Mouse (Mus musculus) limb, embryonic 13.5 days (tissue): ENCODE results near the gene Gria4. TPM values are rescaled to one million over a fixed set of nuclear protein-coding genes. Genes with fewer than 3 reads are reported as not detected.
"Not testable (repeated sequence)": the region's sequence is repeated elsewhere in the genome, so short reads cannot be mapped to it uniquely, and the experiment has no call there.

Experiments
- ATAC-seq: fragments of 200-750 bp; cut with Nextera tagmentation; 2 replicates; pipeline ENCODE4 v1.8.0; 2017; ENCODE audit warnings: low read depth, moderate number of reproducible peaks, moderate TSS enrichment; ENCODE audit not compliant: low FRiP score
- H3K27ac ChIP-seq: fragments of 300-500 bp; sonication (generic); 2 replicates; pipeline ENCODE4 v1.5.1; 2015; ENCODE audit warnings: inconsistent platforms, mild to moderate bottlenecking, moderate library complexity
- H3K27me3 ChIP-seq: fragments of 300-500 bp; sonication (generic); 2 replicates; pipeline ENCODE4 v1.6.1; 2015; ENCODE audit warnings: mild to moderate bottlenecking, inconsistent platforms
- H3K36me3 ChIP-seq: fragments of 300-500 bp; sonication (generic); 2 replicates; pipeline ENCODE4 v1.6.1; 2015; ENCODE audit warnings: inconsistent platforms, mild to moderate bottlenecking, moderate library complexity
- H3K4me1 ChIP-seq: fragments of 300-500 bp; sonication (generic); 2 replicates; pipeline ENCODE4 v1.6.1; 2015; ENCODE audit warnings: inconsistent platforms
- H3K4me2 ChIP-seq: fragments of 300-500 bp; sonication (generic); replicated peaks from 2 replicates; pipeline ENCODE4 v1.6.1; 2015; ENCODE audit warnings: inconsistent platforms, mild to moderate bottlenecking, moderate library complexity
- H3K4me3 ChIP-seq: fragments of 300-500 bp; sonication (generic); 2 replicates; pipeline ENCODE4 v1.5.1; 2015; ENCODE audit warnings: moderate library complexity, mild to moderate bottlenecking, inconsistent platforms
- H3K9ac ChIP-seq: fragments of 300-500 bp; sonication (generic); 2 replicates; pipeline ENCODE4 v1.6.1; 2015; ENCODE audit warnings: mild to moderate bottlenecking, inconsistent platforms
- H3K9me3 ChIP-seq: fragments of 300-500 bp; sonication (generic); 2 replicates; pipeline ENCODE4 v1.6.1; 2016; ENCODE audit warnings: inconsistent platforms
- WGBS: fragments of 180-500 bp; shearing (Covaris S2); methylation state at CpG from one replicate; pipeline ENCODE4 v1.1.7; 2015; 5-methylcytosine and 5-hydroxymethylcytosine counted together
- polyA plus RNA-seq: library from polyadenylated mRNA; unstranded; fragments of >200 nt; fragmentation: Nextera tagmentation; extraction: Ambion mirVana; gene quantifications from 2 replicates; pipeline ENCODE4 v1.2.1, GENCODE M21; 2015

The Gria4 gene
- 1.7 and 1.8 TPM in 2 replicates for polyA plus RNA-seq

- Histone ChIP-seq H3K4me1 (0 out of 2 replicates have a peak, but pooled peaks cover 4% of the 10 kb centered on the region), H3K4me2 (peak within 1 kb of the TSS; percentile 93), H3K27me3 (peaks cover 8% of the 10 kb centered on the region), H3K9me3 (no peaks in the 10 kb centered on the region), H3K4me3 (peak within 1 kb of the TSS; percentile 63), H3K36me3 (no peaks in the 10 kb centered on the region), H3K27ac (no peak within 1 kb of the TSS), H3K9ac (peak within 1 kb of the TSS; percentile 63)
- peak; percentile 96 for ATAC-seq
- under 1% methylated on average over 45 of the region's 46 CpGs for WGBS
Measured at GRCm38 (mm10) chr9:4795544-4796288, at the start of gene Gria4. Gene Gria4, minus strand, starts transcription at chr9:4796234.

- H3K9ac ChIP-seq, H3K27ac ChIP-seq, H3K27me3 ChIP-seq, H3K4me3 ChIP-seq, H3K4me2 ChIP-seq, ATAC-seq, H3K36me3 ChIP-seq, H3K4me1 ChIP-seq: not testable (repeated sequence)
- WGBS, result 76% methylated on average over 2 of the region's 2 CpGs
- peaks cover 11% of the 10 kb centered on the region for H3K9me3 ChIP-seq
Measured at GRCm38 (mm10) chr9:4810941-4811340, 14.9 kb upstream of the Gria4 start.

DNA sequence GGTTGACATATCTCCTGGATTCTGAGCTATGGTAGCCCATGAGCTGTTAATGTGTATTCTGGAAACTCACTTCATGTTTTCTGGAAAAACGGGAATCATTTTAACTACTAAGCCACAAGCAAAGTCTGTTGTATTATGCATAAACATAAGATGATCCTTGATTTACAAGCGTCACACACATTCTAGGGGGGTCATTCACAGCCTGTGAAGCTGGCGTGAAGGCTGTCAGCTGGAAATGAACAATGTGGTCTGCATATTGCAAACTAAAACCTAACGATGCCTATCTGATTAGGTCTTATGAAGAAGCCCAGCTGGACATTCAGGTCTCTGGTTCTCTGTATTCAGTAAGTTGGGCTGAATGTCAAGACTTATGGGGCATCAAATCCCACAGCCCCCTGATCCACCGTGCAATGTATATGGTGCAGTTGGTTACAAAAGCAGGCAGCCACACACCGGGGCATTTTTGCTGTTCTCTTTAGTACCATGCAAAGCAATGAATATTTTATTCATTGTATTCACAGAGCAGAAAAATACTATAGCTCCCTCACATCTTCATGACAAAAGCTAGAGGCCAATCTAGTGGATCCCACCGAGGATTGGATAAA, 7.2 kb upstream of the Gria4 start:
- H3K27ac ChIP-seq, result no peak overlapping the region
- H3K4me1 ChIP-seq, result no peaks in the 10 kb centered on the region
- H3K9ac ChIP-seq, result no peak overlapping the region
- H3K36me3 ChIP-seq, result no peaks in the 10 kb centered on the region
- no peak for ATAC-seq
- H3K27me3 ChIP-seq, result no peaks in the 10 kb centered on the region
- H3K4me2 ChIP-seq, result no peak overlapping the region
- H3K9me3 ChIP-seq, result no peaks in the 10 kb centered on the region
- WGBS, result 75% methylated on average over 7 of the region's 7 CpGs
- H3K4me3 ChIP-seq, result no peak overlapping the region

GRCm38 (mm10) chr9:4797396-4797795, 1.4 kb upstream of the Gria4 start:
- 84% methylated on average over 2 of the region's 2 CpGs for WGBS
- Histone ChIP-seq H3K27me3 (peaks cover 8% of the 10 kb centered on the region), H3K27ac (no peak overlapping the region), H3K4me2 (no peak overlapping the region), H3K36me3 (no peaks in the 10 kb centered on the region), H3K4me3 (no peak overlapping the region), H3K9ac (no peak overlapping the region), H3K9me3 (no peaks in the 10 kb centered on the region), H3K4me1 (0 out of 2 replicates have a peak, but pooled peaks cover 4% of the 10 kb centered on the region)
- ATAC-seq, result no peak

DNA sequence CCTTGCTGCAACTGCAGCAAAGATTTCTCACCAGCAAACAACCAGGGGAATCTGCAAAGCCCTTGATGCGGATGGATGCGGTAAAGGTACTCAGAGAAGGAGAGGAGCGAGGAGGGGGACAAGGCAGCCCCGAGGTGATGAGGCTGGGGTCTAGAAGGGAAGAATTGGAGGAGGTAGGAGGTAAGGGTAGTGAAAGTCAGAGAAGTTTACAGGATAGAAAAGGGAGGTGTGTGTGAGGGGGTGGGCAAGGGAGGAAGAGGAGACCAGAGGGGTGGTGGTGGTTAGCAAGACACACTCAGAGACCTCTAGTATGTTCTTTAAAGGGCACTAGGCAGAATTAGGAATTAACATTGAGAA, 233 bp upstream of the Gria4 start:
- Histone ChIP-seq H3K4me1 (0 out of 2 replicates have a peak, but pooled peaks cover 4% of the 10 kb centered on the region), H3K36me3 (no peaks in the 10 kb centered on the region), H3K4me3 (peak overlapping the region; percentile 63), H3K27ac (no peak overlapping the region), H3K27me3 (peaks cover 8% of the 10 kb centered on the region), H3K4me2 (peak overlapping the region; percentile 93), H3K9me3 (no peaks in the 10 kb centered on the region), H3K9ac (peak overlapping the region; percentile 63)
- ATAC-seq, result peak; percentile 46
- WGBS, result 0% methylated on average over 4 of the region's 4 CpGs

GRCm38 (mm10) chr9:4795075-4795474, 959 bp downstream of the Gria4 start:
- ATAC-seq, result no peak
- Histone ChIP-seq H3K4me1 (0 out of 2 replicates have a peak, but pooled peaks cover 4% of the 10 kb centered on the region), H3K9me3 (no peaks in the 10 kb centered on the region), H3K36me3 (no peaks in the 10 kb centered on the region), H3K27ac (no peak overlapping the region), H3K4me3 (peak overlapping the region; percentile 63), H3K27me3 (peaks cover 8% of the 10 kb centered on the region), H3K4me2 (peak overlapping the region; percentile 93), H3K9ac (peak overlapping the region; percentile 63)
- WGBS, result 3% methylated on average over 5 of the region's 6 CpGs

- Histone ChIP-seq H3K27ac (no peak overlapping the region), H3K9me3 (no peaks in the 10 kb centered on the region), H3K9ac (no peak overlapping the region), H3K36me3 (no peaks in the 10 kb centered on the region), H3K4me3 (no peak overlapping the region), H3K4me1 (0 out of 2 replicates have a peak, but pooled peaks cover 4% of the 10 kb centered on the region), H3K27me3 (peaks cover 8% of the 10 kb centered on the region), H3K4me2 (peak overlapping the region; percentile 93)
- ATAC-seq, result no peak
- 38% methylated on average over 10 of the region's 10 CpGs for WGBS
Measured at GRCm38 (mm10) chr9:4794411-4794810, 1.6 kb downstream of the Gria4 start.

DNA sequence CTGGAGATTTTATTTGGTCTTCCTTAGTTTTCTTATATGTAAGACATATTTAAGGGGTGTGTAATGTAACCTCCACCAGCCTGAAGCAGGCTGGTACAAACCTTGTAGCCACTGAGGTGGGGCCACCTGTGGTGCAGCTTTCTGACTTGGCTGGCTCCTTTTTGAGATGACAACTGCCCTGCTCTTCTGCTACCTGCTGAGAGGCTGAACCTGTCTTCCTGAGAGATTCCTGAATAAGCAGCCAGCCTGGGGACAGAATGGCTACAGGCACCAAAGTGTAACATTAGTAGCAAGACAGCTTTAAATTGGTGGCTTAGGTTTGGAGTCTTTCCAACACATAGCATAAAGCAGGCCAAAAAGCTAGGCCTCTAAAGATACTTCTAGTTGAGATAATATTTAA, 46.6 kb downstream of the Gria4 start:
- not testable (repeated sequence) for H3K27ac ChIP-seq, H3K4me1 ChIP-seq, H3K9me3 ChIP-seq, H3K4me2 ChIP-seq, H3K36me3 ChIP-seq, H3K27me3 ChIP-seq, H3K9ac ChIP-seq, H3K4me3 ChIP-seq, ATAC-seq

DNA sequence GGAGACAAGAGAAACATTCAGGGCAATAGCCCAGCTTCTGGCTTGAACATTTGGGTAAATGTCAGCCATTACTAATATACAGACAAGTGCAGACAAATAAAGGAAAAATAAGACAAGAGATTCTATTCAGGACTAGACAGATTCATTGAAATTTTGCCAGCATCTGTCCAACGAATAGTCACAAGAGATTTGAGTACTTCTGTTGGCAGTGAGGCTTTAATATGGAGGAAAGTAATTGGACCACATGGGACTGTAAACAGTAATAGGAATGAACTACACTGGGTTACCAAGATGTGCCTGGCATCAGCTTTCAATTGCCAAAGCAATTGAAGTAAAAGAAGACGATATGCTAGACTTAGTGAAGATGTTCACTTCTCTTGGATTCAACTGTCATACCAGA, 81.9 kb downstream of the Gria4 start:
- Histone ChIP-seq H3K4me3 (no peak overlapping the region), H3K9me3 (no peaks in the 10 kb centered on the region), H3K4me2 (no peak overlapping the region), H3K4me1 (no peaks in the 10 kb centered on the region), H3K27me3 (no peaks in the 10 kb centered on the region), H3K9ac (no peak overlapping the region), H3K36me3 (no peaks in the 10 kb centered on the region), H3K27ac (no peak overlapping the region)
- no peak for ATAC-seq
- WGBS, result 81% methylated on average over 2 of the region's 2 CpGs

DNA sequence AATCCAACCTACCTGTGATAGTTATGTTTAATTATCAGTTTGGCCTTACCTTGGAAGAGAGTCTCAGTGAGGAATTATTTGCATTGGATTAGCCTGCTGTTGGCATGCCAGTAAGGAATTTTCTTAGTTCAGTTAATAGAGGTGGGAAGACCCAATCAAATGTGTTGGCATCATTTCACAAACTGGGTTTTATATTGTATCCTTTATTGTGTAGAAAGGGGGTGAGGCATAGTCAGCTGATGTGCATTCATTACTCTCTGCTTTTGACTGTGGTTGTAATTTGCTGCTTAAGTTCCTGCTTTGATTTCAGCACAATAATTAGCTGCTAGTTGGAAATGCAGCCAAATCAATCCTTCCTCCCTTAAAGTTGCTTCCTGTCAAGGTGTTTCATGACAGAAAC, 83.7 kb downstream of the Gria4 start:
- ATAC-seq, result no peak
- no peaks in the 10 kb centered on the region for H3K36me3 ChIP-seq
- no peaks in the 10 kb centered on the region for H3K4me1 ChIP-seq
- H3K9ac ChIP-seq, result no peak overlapping the region
- H3K4me2 ChIP-seq, result no peak overlapping the region
- no peaks in the 10 kb centered on the region for H3K9me3 ChIP-seq
- no peak overlapping the region for H3K4me3 ChIP-seq
- no peaks in the 10 kb centered on the region for H3K27me3 ChIP-seq
- no peak overlapping the region for H3K27ac ChIP-seq

GRCm38 (mm10) chr9:4687149-4687548, 108.9 kb downstream of the Gria4 start:
- Histone ChIP-seq H3K4me1 (no peaks in the 10 kb centered on the region), H3K4me2 (no peak overlapping the region), H3K4me3 (no peak overlapping the region), H3K9me3 (no peaks in the 10 kb centered on the region), H3K9ac (no peak overlapping the region), H3K27me3 (no peaks in the 10 kb centered on the region), H3K27ac (no peak overlapping the region), H3K36me3 (no peaks in the 10 kb centered on the region)
- WGBS, result 91% methylated on average over 1 of the region's 1 CpGs
- ATAC-seq, result no peak

- Histone ChIP-seq H3K4me3 (no peak overlapping the region), H3K9ac (no peak overlapping the region), H3K27ac (no peak overlapping the region), H3K4me2 (no peak overlapping the region), H3K36me3 (no peaks in the 10 kb centered on the region), H3K4me1 (no peaks in the 10 kb centered on the region), H3K9me3 (no peaks in the 10 kb centered on the region), H3K27me3 (no peaks in the 10 kb centered on the region)
- no peak for ATAC-seq
- 83% methylated on average over 2 of the region's 2 CpGs for WGBS
Measured at GRCm38 (mm10) chr9:4680244-4680643, 115.8 kb downstream of the Gria4 start.

GRCm38 (mm10) chr9:4679099-4679498, 116.9 kb downstream of the Gria4 start:
- Histone ChIP-seq H3K9ac (no peak overlapping the region), H3K27me3 (no peaks in the 10 kb centered on the region), H3K4me3 (no peak overlapping the region), H3K9me3 (no peaks in the 10 kb centered on the region), H3K36me3 (no peaks in the 10 kb centered on the region), H3K27ac (no peak overlapping the region), H3K4me2 (no peak overlapping the region), H3K4me1 (no peaks in the 10 kb centered on the region)
- 83% methylated on average over 1 of the region's 1 CpGs for WGBS
- no peak for ATAC-seq
